Mouse (Mus musculus): Measurements from ENCODE around the gene Ryr2.

DNA sequence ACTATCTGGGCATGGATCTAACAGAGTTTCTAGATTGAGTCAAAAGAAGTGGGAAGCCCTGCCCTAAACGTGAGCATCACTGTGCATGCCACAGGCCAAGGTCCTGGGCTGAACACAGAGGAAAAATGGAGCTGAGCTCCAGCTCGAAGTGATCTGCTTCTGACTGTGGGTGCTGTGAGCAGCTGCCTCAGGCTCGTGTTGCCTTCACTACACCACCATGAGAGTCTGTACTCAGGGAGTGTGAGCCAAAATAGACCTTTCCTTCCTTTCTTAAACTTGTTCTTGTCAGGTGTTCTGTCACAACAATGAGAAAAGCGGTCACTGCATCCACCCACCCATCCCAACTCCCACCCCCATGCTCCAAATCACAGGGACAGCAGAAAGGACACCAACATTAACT lies 27.2 kb downstream of the Ryr2 start:
- TF ChIP-seq TBP (conservative IDR thresholded peaks at IDR 0.05; ENCODE audit: low read depth, low read length) (no peak), CTCF (conservative IDR thresholded peaks at IDR 0.05 in 1 of 2, IDR thresholded peaks at IDR 0.05 in 1 of 2; ENCODE audit: low read depth in 2 of 2, low read length in 2 of 2) (no peak), ELF1 (IDR thresholded peaks at IDR 0.05; ENCODE audit: low read depth, low read length) (no peak), ZC3H11A (IDR thresholded peaks at IDR 0.05; ENCODE audit: low read depth, low read length) (no peak), HCFC1 (IDR thresholded peaks at IDR 0.05; ENCODE audit: low read depth, low read length) (no peak), POLR2A (IDR thresholded peaks at IDR 0.05; ENCODE audit: low read depth, low read length) (no peak), EP300 (IDR thresholded peaks at IDR 0.05; ENCODE audit: low read length) (no peak), MYC (IDR thresholded peaks at IDR 0.05; ENCODE audit: low read depth, low read length) (no peak)

All from CH12.LX (cell line).